13 mouse cellular contexts compared by ENCODE assay signal in genomic region chr16:58675256-58675655, GRCm38 (mm10). TPM values are rescaled to one million over a fixed set of nuclear protein-coding genes. Genes with fewer than 3 reads are reported as not detected.
DNase-seq lines count a peak whose midpoint lies in the region; ATAC-seq and TF ChIP-seq lines count a peak whose summit lies in the region.
"Had no signal": no experiment of that assay in that cellular context is flagged by ENCODE, and none has a peak within 500 bp of the region (broad histone marks: within the 10 kb centered on the region; RNA-seq: fewer than 3 reads in every experiment).

No protein-coding gene starts in this region.

- no peaks in the 10 kb centered on the region for H3K9me3 ChIP-seq in heart, embryonic 11.5 days (replicated peaks; ENCODE audit: control insufficient read depth, low read length)
- H3K9me3 ChIP-seq in liver, embryonic 14.5 days (ENCODE audit: control insufficient read depth, low read length) = no peaks in the 10 kb centered on the region
- H3K9me3 ChIP-seq: heart, embryonic 15.5 days; midbrain, embryonic 10.5 days had no signal

- no peak for TF ChIP-seq POLR2A in bone marrow, adult 2 months (IDR thresholded peaks at IDR 0.05; ENCODE audit: borderline replicate concordance, control insufficient read depth, low read depth, low read length)

- no peak overlapping the region for H3K4me3 ChIP-seq in heart, embryonic 11.5 days (ENCODE audit: low read depth, low read length)
- peak overlapping the region; percentile 47 for H3K4me3 ChIP-seq in bone marrow, adult 2 months (replicated peaks; ENCODE audit: control insufficient read depth, low read depth, low read length)
- peak overlapping the region; percentile 97 for H3K4me3 ChIP-seq in liver, embryonic 14.5 days (ENCODE audit: insufficient read depth in 1 of 2, low read depth in 2 of 2, low read length in 2 of 2)
- H3K4me3 ChIP-seq: heart, embryonic 15.5 days; midbrain, embryonic 10.5 days had no signal

- no peaks in the 10 kb centered on the region for H3K4me1 ChIP-seq in heart, embryonic 11.5 days (ENCODE audit: control insufficient read depth, insufficient read depth, low read length)
- H3K4me1 ChIP-seq in bone marrow, adult 2 months (ENCODE audit: control insufficient read depth, insufficient read depth, low read length) = no peaks in the 10 kb centered on the region; the same call in 1 of the 2 replicates
- H3K4me1 ChIP-seq in liver, embryonic 14.5 days (replicated peaks; ENCODE audit: control insufficient read depth in 2 of 2, insufficient read depth in 2 of 2, low read length in 1 of 2) = peaks cover 30 to 31% of the 10 kb centered on the region in 2 experiments

- 88% methylated on average over 13 of the region's 13 CpGs for WGBS in heart, embryonic 11.5 days (ENCODE audit: insufficient replicate concordance)
- WGBS in bone marrow, adult 2 months = 95% methylated on average over 13 of the region's 13 CpGs
- 89% methylated on average over 13 of the region's 13 CpGs for WGBS in liver, embryonic 14.5 days (ENCODE audit: insufficient replicate concordance)

- H3K4me2 ChIP-seq in heart, embryonic 11.5 days = peak overlapping the region; percentile 40
- peak overlapping the region; percentile 84 for H3K4me2 ChIP-seq in liver, embryonic 14.5 days (ENCODE audit: low read depth)
- H3K4me2 ChIP-seq: heart, embryonic 15.5 days had no signal

- no peaks in the 10 kb centered on the region for H3K27me3 ChIP-seq in heart, embryonic 11.5 days (ENCODE audit: control insufficient read depth, insufficient read depth, low read length)
- H3K27me3 ChIP-seq in liver, embryonic 14.5 days (ENCODE audit: control insufficient read depth, insufficient read depth, low read length) = no peaks in the 10 kb centered on the region
- H3K27me3 ChIP-seq: heart, embryonic 15.5 days had no signal

- TF ChIP-seq EP300 in liver, embryonic 14.5 days (IDR thresholded peaks at IDR 0.05; ENCODE audit: low read depth) = no peak

- DNase-seq in heart, adult 11 months = no peak
- DNase-seq in kidney, postnatal 4 days = peak; percentile 21 to 34
- no peak for DNase-seq in liver, embryonic 14.5 days (ENCODE audit: low read depth in 3 of 3, low spot score in 3 of 3)
- no peak for DNase-seq in natural killer cell, adult 2 months (ENCODE audit: low spot score in 2 of 2)
- no peak for DNase-seq in urinary bladder, postnatal 36 days (ENCODE audit: low spot score in 2 of 2)

- no peak for TF ChIP-seq CTCF in bone marrow, adult 2 months (IDR thresholded peaks at IDR 0.05; ENCODE audit: control insufficient read depth, insufficient read depth, low read length)
- no peak for TF ChIP-seq CTCF in liver, embryonic 14.5 days (IDR thresholded peaks at IDR 0.05; ENCODE audit: low read depth)

- ATAC-seq in heart, embryonic 11.5 days (replicated peaks; ENCODE audit: insufficient number of reproducible peaks, low FRiP score, low TSS enrichment) = no peak
- ATAC-seq in liver, embryonic 14.5 days (ENCODE audit: insufficient read depth) = no peak
- ATAC-seq in cerebellum, adult (ENCODE audit: insufficient number of reproducible peaks, low FRiP score, low TSS enrichment) = no peak

- H3K9ac ChIP-seq in heart, embryonic 11.5 days (ENCODE audit: low read depth, low read length) = no peak overlapping the region
- peak overlapping the region; percentile 43 for H3K9ac ChIP-seq in liver, embryonic 14.5 days (replicated peaks)
- H3K9ac ChIP-seq: heart, embryonic 15.5 days had no signal

- peaks cover 13% of the 10 kb centered on the region for H3K36me3 ChIP-seq in heart, embryonic 11.5 days (ENCODE audit: control insufficient read depth, insufficient read depth, low read length)
- peaks cover 86% of the 10 kb centered on the region for H3K36me3 ChIP-seq in liver, embryonic 14.5 days (replicated peaks; ENCODE audit: control insufficient read depth, insufficient read depth, low read depth)

- no peak overlapping the region for H3K27ac ChIP-seq in heart, embryonic 11.5 days (ENCODE audit: low read depth, low read length)
- H3K27ac ChIP-seq in bone marrow, adult 2 months (ENCODE audit: control insufficient read depth, insufficient read depth, low read depth, low read length, poor library complexity) = no peak overlapping the region
- H3K27ac ChIP-seq in liver, embryonic 14.5 days = no peak overlapping the region
- H3K27ac ChIP-seq: heart, embryonic 15.5 days; midbrain, embryonic 10.5 days had no signal

RNA-seq across cellular contexts. Expression of gene Cpox, which starts 5.2 kb away (rescaled TPM):
- 45.7 and 67.7 TPM in 2 replicates for polyA plus RNA-seq in heart, embryonic 11.5 days (2014; fragmentation: Nextera tagmentation; extraction: Ambion mirVana)
- 68.6 and 121 TPM in 2 replicates for polyA plus RNA-seq in bone marrow, adult 2 months (2011; ENCODE audit: insufficient read depth, insufficient read length, low replicate concordance, missing spikeins)
- polyA plus RNA-seq in liver, embryonic 14.5 days (2012; rRNA removed) = 207 and 272 TPM in 2 replicates
- polyA plus RNA-seq in liver, embryonic 14.5 days (2014; fragmentation: Nextera tagmentation; extraction: Ambion mirVana) = 326 and 386 TPM in 2 replicates

RNA-seq across cellular contexts. Expression of gene E330017A01Rik, which starts 36.7 kb away (rescaled TPM):
- not detected in 2 replicates for polyA plus RNA-seq in heart, embryonic 11.5 days (2014; fragmentation: Nextera tagmentation; extraction: Ambion mirVana)
- not detected in 2 replicates for polyA plus RNA-seq in bone marrow, adult 2 months (2011; ENCODE audit: insufficient read depth, insufficient read length, low replicate concordance, missing spikeins)
- polyA plus RNA-seq in liver, embryonic 14.5 days (2012; rRNA removed) = not detected in 2 replicates
- polyA plus RNA-seq in liver, embryonic 14.5 days (2014; fragmentation: Nextera tagmentation; extraction: Ambion mirVana) = not detected in 2 replicates
- polyA plus RNA-seq: cortical plate, adult 2 months; heart, embryonic 15.5 days; lung, embryonic 16.5 days; midbrain, embryonic 10.5 days; neural tube, embryonic 11.5 days had no signal

RNA-seq across cellular contexts. Expression of gene Gpr15, which starts 43.6 kb away (rescaled TPM):
- not detected in 2 replicates for polyA plus RNA-seq in heart, embryonic 11.5 days (2014; fragmentation: Nextera tagmentation; extraction: Ambion mirVana)
- polyA plus RNA-seq in bone marrow, adult 2 months (2011; ENCODE audit: insufficient read depth, insufficient read length, low replicate concordance, missing spikeins) = 0.79 TPM in 1 of 2 replicates, not detected in the other
- 0.02 and 0.07 TPM in 2 replicates for polyA plus RNA-seq in liver, embryonic 14.5 days (2012; rRNA removed)
- 0.08 and 0.14 TPM in 2 replicates for polyA plus RNA-seq in liver, embryonic 14.5 days (2014; fragmentation: Nextera tagmentation; extraction: Ambion mirVana)
- polyA plus RNA-seq: cortical plate, adult 2 months; heart, embryonic 15.5 days; neural tube, embryonic 11.5 days had no signal

RNA-seq across cellular contexts. Expression of gene Cldnd1, which starts 52.5 kb away (rescaled TPM):
- polyA plus RNA-seq in heart, embryonic 11.5 days (2014; fragmentation: Nextera tagmentation; extraction: Ambion mirVana) = 113 and 122 TPM in 2 replicates
- polyA plus RNA-seq in bone marrow, adult 2 months (2011; ENCODE audit: insufficient read depth, insufficient read length, low replicate concordance, missing spikeins) = 5.3 and 5.4 TPM in 2 replicates
- polyA plus RNA-seq in liver, embryonic 14.5 days (2012; rRNA removed) = 14.1 and 15.4 TPM in 2 replicates
- 30.0 and 31.5 TPM in 2 replicates for polyA plus RNA-seq in liver, embryonic 14.5 days (2014; fragmentation: Nextera tagmentation; extraction: Ambion mirVana)

RNA-seq across cellular contexts. Expression of gene Gm813, which starts 58.5 kb away (rescaled TPM):
- not detected in 2 replicates for polyA plus RNA-seq in heart, embryonic 11.5 days (2014; fragmentation: Nextera tagmentation; extraction: Ambion mirVana)
- polyA plus RNA-seq in bone marrow, adult 2 months (2011; ENCODE audit: insufficient read depth, insufficient read length, low replicate concordance, missing spikeins) = not detected in 2 replicates
- not detected in 2 replicates for polyA plus RNA-seq in liver, embryonic 14.5 days (2012; rRNA removed)
- polyA plus RNA-seq in liver, embryonic 14.5 days (2014; fragmentation: Nextera tagmentation; extraction: Ambion mirVana) = not detected in 2 replicates
- polyA plus RNA-seq: heart, embryonic 15.5 days; lung, embryonic 16.5 days; midbrain, embryonic 10.5 days; neural tube, embryonic 11.5 days had no signal

Comparison
In these comparisons a context has a peak if more than half of its experiments do, and no peak if none do; other contexts are left out.
1. DNase-seq: peak in kidney, postnatal 4 days (2 of 2); none in heart, adult 11 months (single experiment), liver, embryonic 14.5 days (0 of 3), natural killer cell, adult 2 months (0 of 2) and urinary bladder, postnatal 36 days (0 of 2).